Comparison of ENCODE assay signal across 10 mouse cellular contexts in the genomic region with DNA sequence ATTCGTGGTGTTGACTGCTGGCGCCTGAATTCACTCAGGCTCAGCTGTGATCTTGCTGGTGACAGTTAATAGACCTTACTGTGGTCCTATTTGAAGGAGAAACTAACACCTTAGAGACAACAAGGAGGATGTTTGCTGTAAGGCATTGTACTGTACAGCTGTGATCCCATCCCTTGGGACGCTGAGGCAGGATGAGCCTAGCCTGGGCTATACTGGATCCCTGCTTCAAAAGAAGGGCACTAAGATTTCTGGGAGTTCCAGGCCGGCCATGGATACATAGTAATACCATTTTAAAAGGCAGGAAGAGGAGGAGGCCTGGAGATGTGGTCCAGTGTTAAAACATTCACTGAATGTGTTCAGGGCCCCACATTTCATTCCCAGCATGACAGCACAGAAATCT. TPM values are rescaled to one million over a fixed set of nuclear protein-coding genes. Genes with fewer than 3 reads are reported as not detected.
A peak's percentile ranks its signal among the peaks of the same experiment; 100 is the strongest.
DNase-seq lines count a peak whose midpoint lies in the region; ATAC-seq lines count a peak whose summit lies in the region.
"Had no signal": no experiment of that assay in that cellular context is flagged by ENCODE, and none has a peak within 500 bp of the region (broad histone marks: within the 10 kb centered on the region; RNA-seq: fewer than 3 reads in every experiment).

No protein-coding gene starts in this region.

- WGBS in heart, embryonic 15.5 days = 85% methylated on average over 4 of the region's 4 CpGs
- WGBS in embryonic facial prominence, embryonic 14.5 days = 80% methylated on average over 4 of the region's 4 CpGs
- WGBS in intestine, embryonic 15.5 days = 86% methylated on average over 4 of the region's 4 CpGs
- WGBS in midbrain, embryonic 16.5 days = 87% methylated on average over 4 of the region's 4 CpGs

- H3K4me2 ChIP-seq in heart, embryonic 15.5 days = peak overlapping the region; percentile 75
- no peak overlapping the region; the same call in 1 of the 2 replicates for H3K4me2 ChIP-seq in embryonic facial prominence, embryonic 14.5 days (ENCODE audit: low read depth, low read length)
- H3K4me2 ChIP-seq in intestine, embryonic 15.5 days (replicated peaks) = peak overlapping the region; percentile 80
- H3K4me2 ChIP-seq in midbrain, embryonic 16.5 days (ENCODE audit: low read length) = peak overlapping the region; percentile 92

- peaks cover 27% of the 10 kb centered on the region for H3K36me3 ChIP-seq in heart, embryonic 15.5 days
- peaks cover 34% of the 10 kb centered on the region for H3K36me3 ChIP-seq in embryonic facial prominence, embryonic 14.5 days (ENCODE audit: control insufficient read depth, insufficient read depth, low read length)
- H3K36me3 ChIP-seq in intestine, embryonic 15.5 days = peaks cover 24% of the 10 kb centered on the region
- peaks cover 14% of the 10 kb centered on the region for H3K36me3 ChIP-seq in midbrain, embryonic 16.5 days (ENCODE audit: control insufficient read depth, insufficient read depth, low read length)

- no peaks in the 10 kb centered on the region for H3K9me3 ChIP-seq in heart, embryonic 15.5 days (replicated peaks)
- H3K9me3 ChIP-seq in embryonic facial prominence, embryonic 14.5 days (ENCODE audit: control insufficient read depth, low read length) = no peaks in the 10 kb centered on the region
- H3K9me3 ChIP-seq in intestine, embryonic 15.5 days = no peaks in the 10 kb centered on the region
- H3K9me3 ChIP-seq in midbrain, embryonic 16.5 days (replicated peaks; ENCODE audit: control insufficient read depth, low read length, poor library complexity, severe bottlenecking) = no peaks in the 10 kb centered on the region

- H3K27me3 ChIP-seq in heart, embryonic 15.5 days = no peaks in the 10 kb centered on the region
- H3K27me3 ChIP-seq in embryonic facial prominence, embryonic 14.5 days (replicated peaks; ENCODE audit: control insufficient read depth, insufficient read depth, low read length) = no peaks in the 10 kb centered on the region
- no peaks in the 10 kb centered on the region for H3K27me3 ChIP-seq in intestine, embryonic 15.5 days (replicated peaks)
- H3K27me3 ChIP-seq in midbrain, embryonic 16.5 days (ENCODE audit: control insufficient read depth, insufficient read depth, low read depth, low read length) = no peaks in the 10 kb centered on the region

- H3K4me1 ChIP-seq in heart, embryonic 15.5 days (replicated peaks) = peaks cover 43% of the 10 kb centered on the region
- 0 out of 2 replicates have a peak, but pooled peaks cover 2% of the 10 kb centered on the region for H3K4me1 ChIP-seq in embryonic facial prominence, embryonic 14.5 days (ENCODE audit: control insufficient read depth, insufficient read depth, low read length)
- peaks cover 23% of the 10 kb centered on the region for H3K4me1 ChIP-seq in intestine, embryonic 15.5 days (replicated peaks)
- peaks cover 9% of the 10 kb centered on the region for H3K4me1 ChIP-seq in midbrain, embryonic 16.5 days (ENCODE audit: control insufficient read depth, insufficient read depth, low read length)

- peak overlapping the region; percentile 82 for H3K4me3 ChIP-seq in heart, embryonic 15.5 days
- H3K4me3 ChIP-seq in embryonic facial prominence, embryonic 14.5 days (ENCODE audit: low read depth, low read length) = peak overlapping the region; percentile 70; the same call in 1 of the 2 replicates
- no peak overlapping the region for H3K4me3 ChIP-seq in intestine, embryonic 15.5 days (replicated peaks)
- H3K4me3 ChIP-seq in midbrain, embryonic 16.5 days (ENCODE audit: low read depth, low read length) = no peak overlapping the region

- H3K27ac ChIP-seq in heart, embryonic 15.5 days = 0 out of 2 replicates have a peak overlapping the region, but pooled peaks have one; percentile 96
- H3K27ac ChIP-seq in embryonic facial prominence, embryonic 14.5 days (replicated peaks; ENCODE audit: low read depth, low read length) = no peak overlapping the region
- no peak overlapping the region for H3K27ac ChIP-seq in intestine, embryonic 15.5 days
- H3K27ac ChIP-seq in midbrain, embryonic 16.5 days (ENCODE audit: low read length) = no peak overlapping the region

- no peak for DNase-seq in heart, postnatal 10 days
- no peak for DNase-seq in embryonic facial prominence, embryonic 14.5 days (ENCODE audit: low spot score)
- no peak for DNase-seq in embryo, embryonic 10.5 days (ENCODE audit: low spot score)
- no peak for DNase-seq in frontal cortex, adult 2 months (ENCODE audit: extremely low spot score in 1 of 2, low spot score in 1 of 2)
- no peak for DNase-seq in embryo, embryonic 11 days
- DNase-seq: cerebellum, adult 18-20 months; kidney, adult 8-10 months had no signal

- H3K9ac ChIP-seq in heart, embryonic 15.5 days = 0 out of 2 replicates have a peak overlapping the region, but pooled peaks have one; percentile 86
- H3K9ac ChIP-seq in embryonic facial prominence, embryonic 14.5 days (ENCODE audit: low read depth, low read length) = no peak overlapping the region
- peak overlapping the region; percentile 75 for H3K9ac ChIP-seq in intestine, embryonic 15.5 days
- no peak overlapping the region for H3K9ac ChIP-seq in midbrain, embryonic 16.5 days (ENCODE audit: low read depth, low read length)

- intact Hi-C loops in heart, postnatal 10 days (cut with DNase I) = no loop called here

- ATAC-seq in heart, embryonic 15.5 days (replicated peaks; ENCODE audit: insufficient number of reproducible peaks, insufficient read depth, low FRiP score, low read depth) = no peak
- no peak for ATAC-seq in embryonic facial prominence, embryonic 14.5 days (ENCODE audit: low read depth)
- no peak for ATAC-seq in intestine, embryonic 15.5 days
- no peak for ATAC-seq in midbrain, embryonic 16.5 days

RNA-seq across cellular contexts. Expression of a gene that starts 1.7 kb away (rescaled TPM):
- 553 and 586 TPM in 2 replicates for polyA plus RNA-seq in heart, embryonic 15.5 days (2015; fragmentation: Nextera tagmentation; extraction: Ambion mirVana)
- 100 to 1,000 TPM; 609 to 639 TPM for total RNA-seq in heart, postnatal 10 days (2021)
- polyA plus RNA-seq in embryonic facial prominence, embryonic 14.5 days (2014; fragmentation: Nextera tagmentation; extraction: Ambion mirVana) = 360 and 370 TPM in 2 replicates
- 467 and 534 TPM in 2 replicates for polyA plus RNA-seq in intestine, embryonic 15.5 days (2015; fragmentation: Nextera tagmentation; extraction: Ambion mirVana)
- polyA plus RNA-seq in midbrain, embryonic 16.5 days (2015; fragmentation: Nextera tagmentation; extraction: Ambion mirVana) = 263 and 302 TPM in 2 replicates
- polyA plus RNA-seq in frontal cortex, adult 2 months (2012; rRNA removed) = 380 and 448 TPM in 2 replicates

RNA-seq across cellular contexts. Expression of a gene that starts 10.2 kb away (rescaled TPM):
- 47.7 and 52.9 TPM in 2 replicates for polyA plus RNA-seq in heart, embryonic 15.5 days (2015; fragmentation: Nextera tagmentation; extraction: Ambion mirVana)
- total RNA-seq in heart, postnatal 10 days (2021) = 10 to 100 TPM; 19.3 to 21.3 TPM
- polyA plus RNA-seq in embryonic facial prominence, embryonic 14.5 days (2014; fragmentation: Nextera tagmentation; extraction: Ambion mirVana) = 124 and 139 TPM in 2 replicates
- polyA plus RNA-seq in intestine, embryonic 15.5 days (2015; fragmentation: Nextera tagmentation; extraction: Ambion mirVana) = 71.0 and 112 TPM in 2 replicates
- polyA plus RNA-seq in midbrain, embryonic 16.5 days (2015; fragmentation: Nextera tagmentation; extraction: Ambion mirVana) = 15.8 and 19.5 TPM in 2 replicates
- 29.1 and 31.9 TPM in 2 replicates for polyA plus RNA-seq in frontal cortex, adult 2 months (2012; rRNA removed)

RNA-seq across cellular contexts. Expression of a gene that starts 10.7 kb away (rescaled TPM):
- polyA plus RNA-seq in heart, embryonic 15.5 days (2015; fragmentation: Nextera tagmentation; extraction: Ambion mirVana) = 31.5 and 40.0 TPM in 2 replicates
- total RNA-seq in heart, postnatal 10 days (2021) = 10 to 100 TPM; 86.4 to 95.4 TPM
- 42.3 and 43.5 TPM in 2 replicates for polyA plus RNA-seq in embryonic facial prominence, embryonic 14.5 days (2014; fragmentation: Nextera tagmentation; extraction: Ambion mirVana)
- polyA plus RNA-seq in intestine, embryonic 15.5 days (2015; fragmentation: Nextera tagmentation; extraction: Ambion mirVana) = 53.1 and 57.0 TPM in 2 replicates
- polyA plus RNA-seq in midbrain, embryonic 16.5 days (2015; fragmentation: Nextera tagmentation; extraction: Ambion mirVana) = 43.7 and 51.9 TPM in 2 replicates
- 76.6 and 86.3 TPM in 2 replicates for polyA plus RNA-seq in frontal cortex, adult 2 months (2012; rRNA removed)

RNA-seq across cellular contexts. Expression of a gene that starts 24.3 kb away (rescaled TPM):
- 32.7 and 40.5 TPM in 2 replicates for polyA plus RNA-seq in heart, embryonic 15.5 days (2015; fragmentation: Nextera tagmentation; extraction: Ambion mirVana)
- total RNA-seq in heart, postnatal 10 days (2021) = 10 to 100 TPM; 20.3 to 23.1 TPM
- polyA plus RNA-seq in embryonic facial prominence, embryonic 14.5 days (2014; fragmentation: Nextera tagmentation; extraction: Ambion mirVana) = 50.8 and 52.1 TPM in 2 replicates
- 53.0 and 55.2 TPM in 2 replicates for polyA plus RNA-seq in intestine, embryonic 15.5 days (2015; fragmentation: Nextera tagmentation; extraction: Ambion mirVana)
- polyA plus RNA-seq in midbrain, embryonic 16.5 days (2015; fragmentation: Nextera tagmentation; extraction: Ambion mirVana) = 47.8 and 51.1 TPM in 2 replicates
- polyA plus RNA-seq in frontal cortex, adult 2 months (2012; rRNA removed) = 32.4 and 37.9 TPM in 2 replicates

RNA-seq across cellular contexts. Expression of a gene that starts 41.7 kb away (rescaled TPM):
- 525 and 544 TPM in 2 replicates for polyA plus RNA-seq in heart, embryonic 15.5 days (2015; fragmentation: Nextera tagmentation; extraction: Ambion mirVana)
- 100 to 1,000 TPM; 859 to 871 TPM for total RNA-seq in heart, postnatal 10 days (2021)
- polyA plus RNA-seq in embryonic facial prominence, embryonic 14.5 days (2014; fragmentation: Nextera tagmentation; extraction: Ambion mirVana) = 1,047 and 1,145 TPM in 2 replicates
- polyA plus RNA-seq in intestine, embryonic 15.5 days (2015; fragmentation: Nextera tagmentation; extraction: Ambion mirVana) = 974 and 1,020 TPM in 2 replicates
- 465 and 476 TPM in 2 replicates for polyA plus RNA-seq in midbrain, embryonic 16.5 days (2015; fragmentation: Nextera tagmentation; extraction: Ambion mirVana)
- 2,217 and 2,507 TPM in 2 replicates for polyA plus RNA-seq in frontal cortex, adult 2 months (2012; rRNA removed)

Comparison
In these comparisons a context has a peak if more than half of its experiments do, and no peak if none do; other contexts are left out.
1. H3K4me3 ChIP-seq: peak in heart, embryonic 15.5 days (single experiment) and embryonic facial prominence, embryonic 14.5 days (single experiment); none in intestine, embryonic 15.5 days (single experiment) and midbrain, embryonic 16.5 days (single experiment).
2. H3K9ac ChIP-seq: peak in heart, embryonic 15.5 days (single experiment) and intestine, embryonic 15.5 days (single experiment); none in embryonic facial prominence, embryonic 14.5 days (single experiment) and midbrain, embryonic 16.5 days (single experiment).